Mouse (Mus musculus) megakaryocyte, embryonic 14.5 days (primary cell): Measurements from ENCODE around the gene Cfap43.

Experiments
- FLI1 ChIP-seq: IDR thresholded peaks from 2 replicates; pipeline ENCODE4 v1.6.1; 2012; ENCODE audit warnings: low read length, inconsistent platforms, mixed read lengths
- GATA1 ChIP-seq: IDR thresholded peaks from 3 replicates; pipeline ENCODE4 v1.6.1; 2012; ENCODE audit warnings: mixed read lengths, low read length, inconsistent platforms, borderline replicate concordance

- no peak for TF ChIP-seq GATA1
- no peak for TF ChIP-seq FLI1
Observed at GRCm38 (mm10) chr19:47834614-47835013, 84.5 kb downstream of the Cfap43 start.
